Mouse (Mus musculus): ENCODE results near the gene 1700018B08Rik. TPM values are rescaled to one million over a fixed set of nuclear protein-coding genes. Genes with fewer than 3 reads are reported as not detected.

The 1700018B08Rik gene
- not detected in 2 replicates for polyA plus RNA-seq (2012; rRNA removed)

GRCm38 (mm10) chr8:121544276-121544785, at the start of gene 1700018B08Rik:
Gene 1700018B08Rik (minus strand): TSS chr8:121544320.

GRCm38 (mm10) chr8:121590203-121591177, 46.4 kb upstream of the 1700018B08Rik start, which contains the start of gene Map1lc3b:
Gene Map1lc3b (plus strand): TSS chr8:121590361.

GRCm38 (mm10) chr8:121578676-121579451, 34.7 kb upstream of the 1700018B08Rik start, which contains the start of gene Fbxo31:
Gene Fbxo31 (minus strand): TSS chr8:121578806.

Other genes with a start within 250 kb of the 1700018B08Rik start
- gene Fbxo31, start 34.5 kb upstream of the 1700018B08Rik start, polyA plus RNA-seq (2012; rRNA removed), result 17.5 and 24.7 TPM in 2 replicates
- 51.5 and 61.5 TPM in 2 replicates for gene Map1lc3b, start 46.0 kb upstream of the 1700018B08Rik start, polyA plus RNA-seq (2012; rRNA removed)
- 8.1 and 10.4 TPM in 2 replicates for gene Zcchc14, start 108.6 kb upstream of the 1700018B08Rik start, polyA plus RNA-seq (2012; rRNA removed)
- 0.16 and 0.44 TPM in 2 replicates for gene Jph3, start 185.3 kb upstream of the 1700018B08Rik start, polyA plus RNA-seq (2012; rRNA removed)